Mouse (Mus musculus) testis, adult 2 months (tissue): ENCODE measurements around the gene Bckdk.

ENCODE experiments used
- CTCF ChIP-seq: fragments of 200-500 bp; IDR thresholded peaks from 2 replicates; pipeline ENCODE4 v1.5.1; 2012; ENCODE audit warnings: low read depth, mild to moderate bottlenecking, inconsistent platforms, low read length, moderate library complexity; ENCODE audit not compliant: control insufficient read depth, insufficient read depth, insufficient replicate concordance
- POLR2A ChIP-seq: fragments of 200-500 bp; IDR thresholded peaks from 2 replicates; pipeline ENCODE4 v1.6.1; 2012; ENCODE audit warnings: low read depth, mild to moderate bottlenecking, inconsistent platforms, low read length, moderate library complexity; ENCODE audit not compliant: control insufficient read depth

DNA sequence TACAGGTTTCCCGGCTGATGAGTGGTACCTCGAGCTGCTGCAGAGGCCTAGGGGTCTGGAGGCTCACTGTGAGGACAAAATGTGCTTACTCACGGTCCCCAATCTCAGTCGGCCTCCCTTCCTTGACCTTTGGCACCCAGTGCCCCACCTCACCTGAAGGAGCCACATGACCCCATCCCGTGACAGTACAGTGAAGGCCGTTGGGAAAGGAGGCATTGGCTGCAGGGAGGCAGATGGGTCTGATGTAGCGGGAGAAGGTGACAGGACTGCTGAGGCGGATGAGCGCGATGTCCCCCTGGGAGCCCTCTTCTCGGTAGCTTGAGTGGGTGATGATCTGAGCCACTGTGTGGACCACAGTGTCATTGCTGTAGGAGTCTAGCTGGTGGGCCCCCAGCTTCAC is 23.0 kb downstream of the Bckdk start:
- TF ChIP-seq CTCF (no peak), POLR2A (no peak)
